Mouse (Mus musculus) layer of hippocampus, postnatal 25 days (tissue): Measurements from ENCODE around the gene Pde4d. TPM values are rescaled to one million over a fixed set of nuclear protein-coding genes. Genes with fewer than 3 reads are reported as not detected.

Experiments used
- DNase-seq, 2 experiments: peaks; one replicate each; pipeline ENCODE4 v3.0.0; 2022; ENCODE audit warnings: mixed read lengths in 2 of 2, low spot score in 1 of 2; ENCODE audit errors: extremely low spot score in 1 of 2
- total RNA-seq, 2 experiments: library from RNA; stranded (reverse); gene quantifications; 2 replicates each; pipeline ENCODE4 v1.2.3; 2021

Pde4d gene
- total RNA-seq, 2 experiments from 2014 or later = 65.3 to 69.6 TPM

DNA sequence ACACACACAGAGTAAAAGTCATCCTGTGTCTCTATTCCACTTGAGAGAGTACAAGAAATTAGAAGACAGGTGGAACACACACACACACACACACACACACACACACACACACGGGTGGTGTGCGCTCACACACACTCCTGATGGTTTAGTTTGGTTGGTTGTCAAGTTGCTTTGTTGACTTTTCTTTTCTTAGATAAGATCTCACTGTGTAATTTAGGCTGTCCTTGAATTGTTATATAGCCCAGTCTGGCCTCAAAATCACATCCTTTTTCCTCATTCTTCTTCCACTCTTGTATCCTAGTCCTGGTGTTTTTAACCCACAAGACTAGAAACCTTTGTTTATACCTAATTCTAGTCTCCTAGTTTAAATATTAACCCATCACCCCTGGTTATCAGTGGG lies 1244.0 kb downstream of the Pde4d start:
- no peak for DNase-seq

DNA sequence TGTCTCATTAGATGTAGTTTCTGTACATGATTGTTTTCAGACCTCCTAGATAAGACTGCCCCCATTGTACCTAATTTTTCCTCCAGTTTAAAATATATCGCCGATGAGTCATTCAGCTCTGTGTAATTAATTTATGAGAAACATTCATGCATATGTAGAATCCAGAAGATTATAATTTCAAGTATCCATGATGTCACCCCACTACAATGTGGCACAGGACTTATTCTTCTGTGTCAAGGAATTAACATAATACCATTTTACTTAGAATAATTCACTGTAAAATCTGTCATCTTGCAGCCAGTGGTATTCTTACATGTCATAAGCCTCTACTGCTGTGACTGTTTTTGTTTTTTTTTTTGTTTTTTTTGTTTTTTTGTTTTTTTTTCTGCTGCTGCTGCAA lies 1244.5 kb downstream of the Pde4d start:
- no peak for DNase-seq

DNA sequence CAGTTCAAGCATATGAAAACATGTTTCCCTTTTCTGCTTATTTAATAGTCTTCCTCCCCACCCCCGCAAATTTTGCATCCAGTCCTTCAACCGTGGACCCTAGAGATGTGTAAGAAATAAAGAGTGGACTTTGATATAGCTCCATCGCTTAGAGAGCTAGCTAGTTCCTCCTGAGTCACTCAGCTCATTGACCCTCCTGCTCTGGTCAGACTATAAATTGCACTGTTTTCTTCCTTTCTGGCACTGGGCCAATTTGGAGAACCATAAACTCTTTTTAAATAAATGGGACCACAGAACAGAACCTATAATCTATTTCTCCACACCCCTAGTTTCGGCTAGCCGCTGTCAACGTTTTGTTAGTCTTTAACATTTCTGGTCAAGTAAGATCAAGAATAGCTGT lies 1245.3 kb downstream of the Pde4d start:
- no peak for DNase-seq

DNA sequence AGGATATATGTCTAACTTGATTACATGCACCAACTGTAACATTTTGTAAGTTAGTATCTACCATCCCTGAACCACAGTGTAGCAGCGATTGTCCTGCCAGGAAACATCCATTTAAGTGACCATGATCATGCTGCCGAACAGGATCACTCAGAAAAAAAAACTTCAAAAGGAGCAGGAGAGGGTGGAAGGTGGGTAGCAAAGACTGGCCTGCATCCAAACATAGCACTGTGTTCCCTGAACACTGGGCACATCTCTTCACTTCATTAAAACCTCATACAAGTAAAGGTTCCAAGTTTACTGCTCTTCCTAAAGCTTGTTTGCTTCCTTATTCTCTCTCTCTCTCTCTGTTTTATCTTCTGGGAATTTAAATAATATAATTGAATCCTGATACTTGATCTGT lies 1256.4 kb downstream of the Pde4d start:
- DNase-seq = no peak

DNA sequence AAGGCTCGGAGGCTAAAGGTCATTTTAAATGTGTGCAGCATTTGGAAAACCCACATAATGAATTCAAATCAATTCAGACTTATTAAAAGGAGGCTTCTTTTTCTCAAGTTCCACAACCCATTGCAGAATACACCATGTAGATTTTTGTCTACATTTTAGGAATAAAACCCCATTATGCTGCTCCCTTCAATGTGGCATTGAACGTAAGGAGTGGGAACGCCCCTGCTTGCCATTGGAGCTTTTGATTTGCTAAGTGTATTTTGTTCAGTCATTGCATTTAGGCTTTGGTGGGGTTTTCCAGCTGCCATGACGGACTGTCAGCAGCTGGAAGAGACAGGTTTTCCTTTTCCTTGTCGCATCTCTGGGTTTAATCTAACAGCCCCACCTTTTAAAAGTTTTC lies 1256.8 kb downstream of the Pde4d start:
- no peak for DNase-seq

DNA sequence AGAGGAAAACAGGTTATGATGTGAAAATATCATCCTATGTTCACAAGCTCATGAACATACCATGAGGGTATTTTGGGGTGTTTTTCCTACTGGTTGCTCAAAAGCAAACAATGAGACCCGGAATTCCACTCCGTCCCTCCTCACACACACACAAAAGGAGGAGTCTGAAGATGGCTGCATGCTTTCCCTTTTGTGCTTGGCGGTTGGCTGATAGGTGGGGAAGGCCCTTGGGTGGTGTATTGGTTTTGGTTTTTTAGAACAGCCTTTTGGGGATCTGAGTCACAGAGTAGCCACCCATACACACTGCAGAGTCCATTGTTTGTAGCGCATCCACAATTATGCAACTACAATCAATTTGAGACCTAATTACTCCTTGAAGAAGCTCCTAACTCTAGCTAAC lies 1257.4 kb downstream of the Pde4d start:
- DNase-seq = no peak

DNA sequence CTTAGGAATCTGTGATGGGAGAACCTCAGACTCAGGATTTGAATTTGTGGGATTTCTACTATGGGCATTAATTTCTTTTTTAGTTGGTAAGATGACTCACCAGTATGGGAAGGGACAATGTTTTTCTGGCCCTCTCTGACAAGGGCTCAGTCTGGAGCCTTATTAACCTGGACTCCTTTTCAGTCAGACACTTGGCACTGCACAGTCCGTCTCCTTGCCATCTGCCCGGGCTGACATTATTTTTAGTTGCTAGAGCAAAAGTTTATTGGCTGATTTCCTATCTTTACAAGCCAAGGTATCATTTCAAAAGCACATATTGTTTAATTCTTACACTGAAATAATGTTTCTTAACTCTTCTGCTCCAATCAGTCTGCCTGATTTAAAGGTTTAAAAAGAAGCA lies 1258.6 kb downstream of the Pde4d start:
- no peak for DNase-seq

DNA sequence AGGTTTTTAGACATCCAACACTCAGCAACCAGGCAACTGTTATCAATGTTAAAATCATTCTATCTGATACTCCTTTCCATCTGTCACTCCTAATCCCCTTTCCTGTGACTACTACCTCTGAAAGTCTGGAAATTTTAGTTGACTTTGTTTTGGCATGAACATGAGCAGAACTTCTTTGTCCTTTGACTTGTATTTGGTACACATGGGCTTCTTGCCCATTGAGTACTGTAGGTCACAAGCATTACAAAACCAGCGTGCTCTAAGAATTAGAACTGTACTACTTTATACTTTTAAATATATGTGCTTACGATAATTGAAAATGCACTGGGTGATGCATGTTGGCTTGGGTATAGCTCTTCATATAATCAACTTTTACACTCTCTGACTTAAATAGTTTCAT lies 1264.8 kb downstream of the Pde4d start:
- no peak for DNase-seq

DNA sequence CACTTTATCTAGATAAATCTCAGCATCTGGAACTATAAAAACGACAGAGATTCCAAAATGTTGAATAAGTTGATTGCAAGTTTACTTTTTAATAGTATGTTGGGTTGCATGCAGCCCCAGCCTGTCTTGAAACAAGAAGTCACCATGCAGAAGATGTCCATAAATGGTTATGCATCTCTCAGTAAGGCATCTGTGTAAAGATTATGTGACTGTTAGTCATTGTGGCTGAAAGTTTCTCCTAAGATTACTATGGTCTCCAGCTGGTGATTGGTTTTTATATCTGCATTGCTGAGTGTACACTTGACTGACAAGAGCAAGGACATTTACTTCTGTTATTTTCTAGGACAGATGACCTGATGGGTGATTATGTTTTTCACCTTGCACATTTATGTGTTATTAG lies 1265.6 kb downstream of the Pde4d start:
- no peak for DNase-seq

DNA sequence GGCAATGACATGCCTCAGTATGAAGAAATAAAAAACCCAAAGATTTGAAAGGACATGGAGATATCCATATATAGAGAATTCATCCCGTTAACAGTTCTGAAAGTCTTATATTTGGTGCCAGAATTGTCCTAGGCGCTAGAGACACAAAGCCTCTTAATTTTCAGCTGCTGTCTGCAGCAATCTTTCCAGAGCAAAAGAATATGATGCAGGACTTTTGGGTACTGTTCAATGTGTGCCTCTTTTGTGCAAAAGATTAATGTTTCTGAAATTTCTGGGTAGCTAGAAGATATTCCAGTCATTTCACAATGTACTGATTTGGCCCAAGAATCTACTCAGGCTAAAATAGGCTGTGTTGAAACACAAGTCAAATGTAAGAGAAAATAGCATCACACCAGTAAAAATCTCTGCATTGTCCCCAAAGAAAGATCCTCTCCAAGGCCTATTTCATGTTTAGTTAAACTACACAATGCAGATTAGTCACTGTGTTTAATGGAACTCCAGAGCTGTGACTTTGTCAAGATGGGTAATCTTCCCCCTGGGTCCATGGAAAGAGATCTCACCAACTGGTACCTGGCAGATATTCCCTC lies 1270.5 kb downstream of the Pde4d start:
- DNase-seq = no peak

DNA sequence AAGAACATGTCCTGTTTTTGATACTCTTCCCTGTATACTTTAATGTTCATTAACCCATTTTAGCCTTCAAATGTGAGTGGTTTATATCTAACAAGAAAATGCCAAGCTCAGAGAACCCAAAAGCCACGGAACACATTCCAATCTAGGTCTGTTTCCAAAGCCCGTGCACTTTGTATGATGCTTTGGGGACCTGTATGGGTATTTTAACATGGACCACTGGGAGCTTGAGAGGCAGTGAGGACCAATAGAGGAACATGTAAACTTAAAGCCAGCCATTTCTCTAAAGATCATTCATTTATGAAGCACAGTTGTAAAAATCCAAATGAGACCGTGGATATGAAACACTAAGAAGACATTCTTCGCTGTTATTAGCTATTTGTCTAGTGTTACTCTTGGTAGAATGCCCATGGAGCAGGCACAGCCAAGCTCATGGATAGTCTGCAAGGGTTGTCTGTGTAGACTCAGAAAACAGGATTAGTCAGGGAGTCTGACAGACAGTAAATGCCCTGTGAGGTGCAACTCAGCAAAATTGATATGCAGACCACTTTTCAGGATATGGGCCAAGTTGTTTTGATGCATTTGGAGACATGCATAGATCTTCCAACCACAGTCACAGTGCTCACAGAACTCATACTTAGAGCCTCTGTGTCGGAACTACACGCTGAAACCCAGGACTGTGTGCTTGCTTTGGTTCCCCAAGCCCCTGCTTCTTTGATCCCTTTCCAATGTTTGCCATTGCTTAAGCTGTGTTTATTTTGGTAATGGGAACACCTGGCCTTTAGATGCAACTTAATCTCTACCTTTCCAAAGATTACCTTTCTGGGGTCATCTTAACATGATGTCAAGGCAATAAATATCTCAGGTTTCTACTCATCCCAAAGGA lies 1272.7 kb downstream of the Pde4d start:
- DNase-seq = no peak

DNA sequence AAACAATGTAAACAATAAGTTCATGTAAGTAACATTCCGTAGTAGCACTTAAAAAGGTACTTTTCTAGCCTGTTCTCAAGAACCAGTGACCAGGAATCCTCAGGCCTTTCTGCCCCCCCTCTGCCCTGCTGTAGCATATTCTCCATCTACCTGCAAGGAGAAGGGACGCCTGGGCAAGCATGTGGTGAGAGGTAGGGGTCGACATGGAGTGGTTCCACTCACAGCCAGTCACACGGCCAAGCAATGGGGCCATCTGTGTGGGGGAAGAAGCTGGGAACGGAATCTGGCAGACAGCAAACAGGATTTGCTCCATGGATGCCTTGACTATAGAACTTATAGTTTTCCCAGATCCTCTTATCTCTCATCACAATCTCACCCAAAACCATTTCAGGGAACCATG lies 1277.6 kb downstream of the Pde4d start:
- DNase-seq = no peak

DNA sequence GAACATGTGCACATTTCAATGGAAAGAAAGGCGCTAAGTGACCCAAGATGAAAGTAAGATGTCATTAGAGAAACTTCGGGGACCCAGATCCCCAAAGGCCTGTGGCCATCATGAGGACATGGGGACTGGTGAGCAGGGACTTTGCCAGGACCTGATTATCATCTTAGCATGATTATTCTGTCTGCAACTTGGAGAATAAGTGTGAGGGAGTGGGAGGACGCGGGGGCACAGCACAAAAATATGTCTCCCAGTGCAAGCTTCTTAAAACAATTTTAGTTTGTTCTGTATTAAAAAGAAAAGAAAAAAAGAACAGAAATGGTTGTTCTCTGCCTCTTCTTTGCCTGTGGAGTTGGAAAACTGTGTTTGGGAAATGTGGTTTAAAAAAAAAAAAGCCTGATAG lies 1279.9 kb downstream of the Pde4d start:
- no peak for DNase-seq

DNA sequence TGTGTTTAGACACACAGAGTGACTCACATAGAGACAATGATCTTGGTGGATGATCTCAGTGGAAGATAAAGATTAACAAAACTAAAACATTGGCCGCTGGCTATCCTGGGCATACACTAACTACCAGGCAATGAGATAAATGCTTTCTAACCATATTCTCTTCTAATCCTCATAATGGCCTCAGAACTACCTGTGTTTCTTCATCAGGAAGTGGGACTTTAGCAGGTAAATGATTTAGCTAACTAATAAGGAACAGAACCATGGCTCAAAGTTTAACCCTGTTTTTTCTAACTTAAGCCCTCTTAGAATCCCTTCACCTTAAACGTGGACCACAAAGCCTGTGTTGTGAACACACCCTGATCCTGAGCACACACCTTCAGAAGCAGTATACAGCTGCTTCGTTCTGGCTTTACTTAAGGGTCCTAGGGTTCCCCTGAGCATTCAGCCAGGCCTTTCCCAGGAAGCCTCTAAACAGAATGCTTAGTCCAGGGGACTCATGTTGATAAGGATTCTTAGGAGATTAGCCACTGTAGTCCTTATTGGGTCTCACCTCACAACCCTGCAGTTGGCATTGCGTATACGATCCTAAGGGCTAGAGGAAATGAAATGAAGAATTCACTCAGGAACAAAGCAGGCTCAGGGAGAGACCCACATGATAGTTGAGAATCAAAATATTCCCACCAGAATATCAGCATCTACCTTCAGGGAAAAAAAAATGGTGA lies 1283.1 kb downstream of the Pde4d start:
- DNase-seq = no peak

DNA sequence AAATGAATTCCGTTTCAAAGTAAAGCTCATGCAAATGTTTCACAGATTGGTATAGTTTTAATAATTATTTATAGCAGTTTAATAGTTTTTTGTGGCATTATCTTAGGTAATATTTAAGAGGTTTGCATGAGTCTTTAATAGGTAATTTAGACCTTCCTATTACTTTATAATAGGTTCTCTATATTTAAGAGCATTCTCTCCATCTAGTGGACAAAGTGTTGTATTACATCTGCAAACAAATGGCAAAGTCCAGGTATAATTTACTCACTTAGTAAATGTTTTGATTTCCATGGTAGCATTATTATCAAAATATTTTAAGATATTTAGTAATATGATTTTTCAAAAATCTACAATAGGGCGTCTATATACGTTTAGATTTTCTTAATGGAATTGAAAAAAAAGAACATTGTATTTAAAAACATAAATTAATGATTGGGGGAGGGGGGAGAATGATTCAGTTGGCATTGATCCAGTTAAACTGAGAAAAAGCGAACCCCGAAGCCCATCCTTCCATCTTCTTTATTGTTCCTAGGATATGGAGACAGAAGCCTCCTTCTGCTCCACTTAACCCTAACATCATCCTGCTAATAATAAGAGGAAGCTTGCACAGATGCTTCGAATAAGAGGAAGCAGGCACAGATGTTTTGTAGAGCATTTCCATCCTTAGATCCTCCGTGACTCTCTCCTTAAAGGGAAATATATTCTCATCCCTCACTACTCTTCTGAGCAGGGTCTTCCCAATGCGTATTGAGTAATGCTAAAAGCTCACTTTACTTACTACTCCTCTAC lies 1286.7 kb downstream of the Pde4d start:
- DNase-seq = no peak

DNA sequence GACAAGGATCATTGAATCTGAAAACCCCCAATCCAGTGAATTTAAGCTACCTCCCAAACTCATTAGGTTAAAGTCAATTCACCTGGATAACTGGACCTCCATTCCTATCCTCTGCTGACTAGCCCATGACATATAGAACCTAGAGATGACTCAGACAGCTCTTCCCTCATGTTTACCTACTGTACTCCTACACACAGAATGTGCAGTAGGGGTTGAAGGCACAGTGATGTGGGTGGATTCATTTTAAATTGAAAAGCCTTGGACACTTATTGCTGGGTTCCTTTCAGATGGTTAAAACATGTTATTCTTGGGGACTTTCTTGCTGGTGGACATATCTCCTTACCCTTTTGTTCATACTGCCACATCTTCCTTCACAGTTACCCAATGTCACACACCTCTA lies 1296.7 kb downstream of the Pde4d start:
- DNase-seq = no peak

DNA sequence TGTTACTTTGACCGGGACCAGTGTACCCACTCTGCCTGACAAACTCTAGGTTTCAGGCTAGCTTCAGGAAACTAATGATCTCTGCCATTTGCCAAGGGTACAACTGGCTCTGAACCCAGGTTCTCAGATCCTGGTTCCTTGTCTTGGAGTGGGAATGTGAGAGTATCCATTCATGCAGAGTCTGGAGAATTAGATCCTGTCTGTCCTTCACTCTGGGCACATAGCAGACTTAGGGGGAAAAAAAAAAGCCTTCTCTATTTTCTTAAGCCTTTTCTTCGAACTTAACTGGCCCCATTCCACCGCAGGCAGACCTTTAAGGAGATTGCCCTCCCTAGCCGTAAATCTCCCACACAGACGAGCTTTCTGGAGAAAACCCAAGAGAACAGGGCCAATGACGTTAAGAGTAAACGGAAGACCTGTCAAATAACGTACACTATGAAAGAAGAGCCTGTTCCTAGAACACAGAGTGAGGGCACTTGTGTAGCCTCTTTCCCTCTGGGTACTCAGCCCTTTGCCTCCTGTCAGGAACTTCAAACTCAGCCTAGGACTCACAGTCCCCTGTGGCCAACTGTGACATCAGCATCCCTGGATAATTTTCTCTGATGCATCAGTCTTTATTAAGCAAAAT lies 1302.6 kb downstream of the Pde4d start:
- no peak for DNase-seq

DNA sequence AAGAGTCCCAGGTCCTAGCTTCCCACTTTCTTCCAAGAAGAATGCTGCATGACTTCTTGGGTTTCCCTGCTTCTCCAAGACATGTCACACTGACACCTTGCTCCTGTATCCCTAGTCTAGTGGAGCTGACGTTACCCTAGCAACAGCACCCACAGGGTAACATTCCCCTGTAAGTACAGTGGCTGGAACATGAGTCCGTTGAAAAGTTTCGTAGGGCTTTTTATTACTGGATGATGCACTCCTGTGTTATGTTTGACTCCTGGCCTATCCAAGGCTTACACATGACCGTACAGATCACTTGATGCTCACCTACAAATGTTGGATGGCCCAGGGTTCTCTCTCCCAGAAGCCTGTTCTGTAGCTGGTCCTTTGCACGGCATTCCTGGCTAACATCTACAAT lies 1307.1 kb downstream of the Pde4d start:
- DNase-seq = no peak

DNA sequence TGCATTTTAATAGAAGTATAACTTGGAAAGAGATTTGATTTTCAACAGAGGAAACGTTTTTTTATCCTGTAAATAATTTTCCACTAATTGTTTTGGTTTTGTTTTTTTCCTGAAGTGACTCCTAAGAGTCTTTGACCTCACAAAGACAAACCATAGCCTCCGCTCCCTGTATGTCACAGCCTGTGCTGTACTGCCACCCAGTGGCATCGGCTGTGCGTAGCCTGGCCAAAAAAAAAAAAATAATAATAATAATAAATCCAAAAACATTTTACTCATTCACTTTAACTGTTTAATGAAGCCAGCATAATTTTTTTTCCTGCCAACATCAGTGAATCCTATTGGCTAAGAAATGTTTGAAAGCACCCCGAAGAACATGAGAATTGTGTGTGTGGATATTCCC lies 1309.5 kb downstream of the Pde4d start:
- DNase-seq = no peak

DNA sequence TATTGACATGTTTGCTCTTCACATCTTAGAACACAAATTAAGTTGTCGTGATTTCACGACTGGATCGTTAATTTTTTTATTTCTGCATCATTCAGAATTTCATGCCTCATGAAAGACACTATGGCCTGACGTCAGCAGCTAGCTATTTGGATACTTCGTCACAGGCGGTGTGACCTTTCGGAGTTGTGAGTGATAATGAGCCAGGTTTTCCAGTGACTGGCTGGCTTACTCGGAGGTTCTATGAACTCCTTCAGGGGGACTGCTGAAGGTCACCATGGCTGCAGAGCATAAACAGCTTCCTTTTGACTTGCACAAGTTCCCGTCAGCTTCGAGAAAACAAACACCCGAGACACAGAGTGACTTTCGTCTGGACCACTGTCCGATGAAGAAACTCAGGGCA lies 1311.3 kb downstream of the Pde4d start:
- DNase-seq = no peak
